Mouse (Mus musculus) spleen, postnatal 10 days (tissue): Measurements from ENCODE around the gene Ddx27.

Source experiments
- DNase-seq, 2 experiments: peaks; one replicate each; pipeline ENCODE4 v3.0.0; 2021 to 2022; ENCODE audit warnings: low spot score in 2 of 2

The Ddx27 gene

GRCm38 (mm10) chr2:167028553-167028952, 13.6 kb downstream of the Ddx27 start:
- DNase-seq, result no peak

- DNase-seq, result no peak
Observed at GRCm38 (mm10) chr2:167030507-167030906, 15.5 kb downstream of the Ddx27 start.

- no peak for DNase-seq
Observed at GRCm38 (mm10) chr2:167037710-167038109, 22.7 kb downstream of the Ddx27 start.

- no peak for DNase-seq
Observed at GRCm38 (mm10) chr2:167038297-167038696, 23.3 kb downstream of the Ddx27 start.

GRCm38 (mm10) chr2:167038716-167039115, 23.7 kb downstream of the Ddx27 start:
- DNase-seq, result no peak

GRCm38 (mm10) chr2:167039386-167039785, 24.4 kb downstream of the Ddx27 start:
- no peak for DNase-seq

- peak; percentile 55 to 76 for DNase-seq
Observed at GRCm38 (mm10) chr2:167043400-167044121, 28.6 kb downstream of the Ddx27 start.

- DNase-seq, result no peak
Observed at GRCm38 (mm10) chr2:167048223-167048622, 33.2 kb downstream of the Ddx27 start.

- DNase-seq, result no peak
Observed at GRCm38 (mm10) chr2:167048698-167049358, 33.8 kb downstream of the Ddx27 start.

GRCm38 (mm10) chr2:167053127-167053844, 38.3 kb downstream of the Ddx27 start:
- DNase-seq, result no peak

- no peak for DNase-seq
Observed at GRCm38 (mm10) chr2:167055386-167055785, 40.4 kb downstream of the Ddx27 start.

- no peak for DNase-seq
Observed at GRCm38 (mm10) chr2:167056210-167056941, 41.4 kb downstream of the Ddx27 start.

- DNase-seq, result no peak
Observed at GRCm38 (mm10) chr2:167056942-167057323, 41.9 kb downstream of the Ddx27 start.

- no peak for DNase-seq
Observed at GRCm38 (mm10) chr2:167058201-167058600, 43.2 kb downstream of the Ddx27 start.

- no peak for DNase-seq
Observed at GRCm38 (mm10) chr2:167058814-167059387, 43.9 kb downstream of the Ddx27 start.

GRCm38 (mm10) chr2:167059536-167059935, 44.5 kb downstream of the Ddx27 start:
- no peak for DNase-seq

GRCm38 (mm10) chr2:167059960-167060359, 45.0 kb downstream of the Ddx27 start:
- no peak for DNase-seq

GRCm38 (mm10) chr2:167060360-167060759, 45.4 kb downstream of the Ddx27 start:
- DNase-seq, result no peak

GRCm38 (mm10) chr2:167060761-167061160, 45.8 kb downstream of the Ddx27 start:
- no peak for DNase-seq

- DNase-seq, result peak; percentile 48 to 62
Observed at GRCm38 (mm10) chr2:167061381-167062034, 46.5 kb downstream of the Ddx27 start.

GRCm38 (mm10) chr2:167062497-167062911, 47.5 kb downstream of the Ddx27 start:
- DNase-seq, result peak; percentile 93 to 98
